ENCODE assay signal across 9 mouse cellular contexts in the genomic region with DNA sequence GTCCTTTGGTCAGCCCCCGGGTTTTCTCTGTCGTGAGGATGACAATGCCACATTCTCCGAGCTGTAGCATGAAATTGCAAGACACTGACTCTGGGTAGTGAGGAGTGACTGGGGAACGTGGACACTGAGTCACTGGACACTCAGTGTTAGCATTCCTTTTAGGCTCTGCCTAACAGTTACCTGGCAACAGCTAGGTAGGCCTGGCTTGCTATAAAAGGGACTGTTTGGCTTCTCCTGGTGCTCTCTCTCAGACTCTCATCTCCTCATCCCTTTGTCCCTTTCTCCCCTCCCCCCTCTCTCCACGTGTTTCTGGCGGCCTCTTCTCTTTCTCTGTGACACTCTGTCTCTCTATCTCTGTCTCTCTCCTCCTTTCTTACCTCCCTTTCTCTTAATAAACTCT. TPM values are rescaled to one million over a fixed set of nuclear protein-coding genes. Genes with fewer than 3 reads are reported as not detected.
DNase-seq lines count a peak whose midpoint lies in the region; ATAC-seq and TF ChIP-seq lines count a peak whose summit lies in the region.
"Had no signal": no experiment of that assay in that cellular context is flagged by ENCODE, and none has a peak within 500 bp of the region (broad histone marks: within the 10 kb centered on the region; RNA-seq: fewer than 3 reads in every experiment).

No protein-coding gene starts in this region.

- peaks cover 8% of the 10 kb centered on the region for H3K4me1 ChIP-seq in heart, postnatal 0 days (ENCODE audit: control insufficient read depth, insufficient read depth)
- peaks cover 6% of the 10 kb centered on the region; the same call in 1 of the 2 replicates for H3K4me1 ChIP-seq in cortical plate, adult 2 months (ENCODE audit: control insufficient read depth, insufficient read depth, low read length)
- peaks cover 17% of the 10 kb centered on the region for H3K4me1 ChIP-seq in hindbrain, embryonic 14.5 days (replicated peaks; ENCODE audit: control insufficient read depth, insufficient read depth, low read length)
- peaks cover 25% of the 10 kb centered on the region for H3K4me1 ChIP-seq in midbrain, embryonic 14.5 days (ENCODE audit: control insufficient read depth, insufficient read depth, low read length)

- no peak for TF ChIP-seq EP300 in heart, postnatal 0 days (IDR thresholded peaks at IDR 0.05; ENCODE audit: low read depth)

- WGBS in heart, postnatal 0 days = 38% methylated on average over 6 of the region's 6 CpGs
- 0% methylated on average over 6 of the region's 6 CpGs for WGBS in hindbrain, embryonic 14.5 days
- WGBS in midbrain, embryonic 14.5 days = under 1% methylated on average over 6 of the region's 6 CpGs

- no peak for DNase-seq in heart, postnatal 0 days (ENCODE audit: low spot score)
- no peak for DNase-seq in heart, adult 8-10 months (ENCODE audit: low spot score)
- peak; percentile 52 for DNase-seq in hindbrain, embryonic 14.5 days (ENCODE audit: low spot score)
- peak; percentile 62 for DNase-seq in midbrain, embryonic 14.5 days
- no peak for DNase-seq in c-Kit-positive CD71-positive TER-119-positive erythroid progenitor cells, embryonic 14.5 days (ENCODE audit: low spot score)
- DNase-seq in kidney, adult 11 months = no peak
- DNase-seq in left cerebral cortex, postnatal 4 days = no peak

- no peak for TF ChIP-seq POLR2A in cortical plate, adult 2 months (IDR thresholded peaks at IDR 0.05; ENCODE audit: extremely low read depth, insufficient read depth, low read length)

- H3K4me2 ChIP-seq in heart, postnatal 0 days (ENCODE audit: low read depth, low read length) = peak overlapping the region; percentile 50
- H3K4me2 ChIP-seq in hindbrain, embryonic 14.5 days (replicated peaks) = peak overlapping the region; percentile 66
- peak overlapping the region; percentile 82 for H3K4me2 ChIP-seq in midbrain, embryonic 14.5 days (ENCODE audit: low read length)

- intact Hi-C loops in left cerebral cortex, postnatal 4 days (cut with DNase I) = no loop called here

- H3K27me3 ChIP-seq in heart, postnatal 0 days (ENCODE audit: control insufficient read depth, insufficient read depth, low read length) = 0 out of 2 replicates have a peak, but pooled peaks cover 7% of the 10 kb centered on the region
- H3K27me3 ChIP-seq in hindbrain, embryonic 14.5 days (ENCODE audit: control insufficient read depth, insufficient read depth, low read length) = peaks cover 5% of the 10 kb centered on the region; the same call in 1 of the 2 replicates
- 0 out of 2 replicates have a peak, but pooled peaks cover 4% of the 10 kb centered on the region for H3K27me3 ChIP-seq in midbrain, embryonic 14.5 days (ENCODE audit: control insufficient read depth, insufficient read depth, low read length)

- ATAC-seq in heart, postnatal 0 days (ENCODE audit: insufficient read depth, low read depth) = no peak
- peak; percentile 26; the same call in 1 of the 2 replicates for ATAC-seq in hindbrain, embryonic 14.5 days (ENCODE audit: low FRiP score)
- 0 out of 2 replicates have a peak, but pooled peaks have one; percentile 16 for ATAC-seq in midbrain, embryonic 14.5 days (ENCODE audit: low FRiP score, low TSS enrichment)

- H3K36me3 ChIP-seq in heart, postnatal 0 days (replicated peaks; ENCODE audit: control insufficient read depth, insufficient read depth, low read length) = no peaks in the 10 kb centered on the region
- no peaks in the 10 kb centered on the region for H3K36me3 ChIP-seq in hindbrain, embryonic 14.5 days (replicated peaks; ENCODE audit: control insufficient read depth, insufficient read depth)
- no peaks in the 10 kb centered on the region for H3K36me3 ChIP-seq in midbrain, embryonic 14.5 days (ENCODE audit: control insufficient read depth, insufficient read depth, low read length)

- TF ChIP-seq CTCF in heart, postnatal 0 days (IDR thresholded peaks at IDR 0.05; ENCODE audit: low read depth) = no peak
- no peak for TF ChIP-seq CTCF in cortical plate, adult 2 months (IDR thresholded peaks at IDR 0.05; ENCODE audit: extremely low read depth, insufficient read depth, low read length)

- H3K9ac ChIP-seq in heart, postnatal 0 days (replicated peaks; ENCODE audit: low read depth, low read length) = no peak overlapping the region
- H3K9ac ChIP-seq in hindbrain, embryonic 14.5 days = peak overlapping the region; percentile 69
- H3K9ac ChIP-seq in midbrain, embryonic 14.5 days (replicated peaks; ENCODE audit: low read length) = peak overlapping the region; percentile 70

- no peak overlapping the region for H3K4me3 ChIP-seq in heart, postnatal 0 days (ENCODE audit: low read depth, low read length)
- H3K4me3 ChIP-seq in cortical plate, adult 2 months (ENCODE audit: insufficient read depth, low read length) = peak overlapping the region; percentile 1; the same call in 1 of the 2 replicates
- peak overlapping the region; percentile 37 for H3K4me3 ChIP-seq in hindbrain, embryonic 14.5 days (replicated peaks; ENCODE audit: low read length)
- H3K4me3 ChIP-seq in midbrain, embryonic 14.5 days (replicated peaks; ENCODE audit: low read depth, low read length) = peak overlapping the region; percentile 40

- H3K9me3 ChIP-seq in heart, postnatal 0 days (replicated peaks; ENCODE audit: control insufficient read depth, low read length) = no peaks in the 10 kb centered on the region
- no peaks in the 10 kb centered on the region for H3K9me3 ChIP-seq in hindbrain, embryonic 14.5 days (ENCODE audit: control insufficient read depth, low read length)
- no peaks in the 10 kb centered on the region for H3K9me3 ChIP-seq in midbrain, embryonic 14.5 days (ENCODE audit: control insufficient read depth, low read length)

- no peak overlapping the region for H3K27ac ChIP-seq in heart, postnatal 0 days (ENCODE audit: low read depth)
- H3K27ac ChIP-seq in cortical plate, adult 2 months (ENCODE audit: insufficient read depth, low read length) = peak overlapping the region; percentile 40; the same call in 1 of the 2 replicates
- H3K27ac ChIP-seq in hindbrain, embryonic 14.5 days = peak overlapping the region; percentile 86
- peak overlapping the region; percentile 87 for H3K27ac ChIP-seq in midbrain, embryonic 14.5 days (replicated peaks; ENCODE audit: low read depth, low read length)
- H3K27ac ChIP-seq: macrophage had no signal

RNA-seq across cellular contexts. Expression of a gene that starts 3.8 kb away (rescaled TPM):
- total RNA-seq in heart, postnatal 0 days (2014; rRNA removed; ENCODE audit: low replicate concordance) = 1,536 and 2,717 TPM in 2 replicates
- 5,015 and 6,387 TPM in 2 replicates for polyA plus RNA-seq in heart, postnatal 0 days (2015; fragmentation: Nextera tagmentation; extraction: Ambion mirVana)
- 100 to 1,000 TPM; 455 to 787 (median 725) TPM for total RNA-seq in heart, adult 8-10 months (2022)
- polyA plus RNA-seq in cortical plate, adult 2 months (2012; rRNA removed) = not detected in 2 replicates
- not detected in 2 replicates for polyA plus RNA-seq in hindbrain, embryonic 14.5 days (2014; fragmentation: Nextera tagmentation; extraction: Ambion mirVana)
- polyA plus RNA-seq in midbrain, embryonic 14.5 days (2014; fragmentation: Nextera tagmentation; extraction: Ambion mirVana) = not detected in 2 replicates
- total RNA-seq in left cerebral cortex, postnatal 4 days (2021) = not detected
- polyA plus RNA-seq: macrophage had no signal

RNA-seq across cellular contexts. Expression of a gene that starts 24.3 kb away (rescaled TPM):
- total RNA-seq in heart, postnatal 0 days (2014; rRNA removed; ENCODE audit: low replicate concordance) = 23.9 and 58.7 TPM in 2 replicates
- polyA plus RNA-seq in heart, postnatal 0 days (2015; fragmentation: Nextera tagmentation; extraction: Ambion mirVana) = 54.6 and 60.0 TPM in 2 replicates
- 10 to 100 TPM; 33.1 to 50.4 (median 39.8) TPM for total RNA-seq in heart, adult 8-10 months (2022)
- 26.2 and 26.3 TPM in 2 replicates for polyA plus RNA-seq in cortical plate, adult 2 months (2012; rRNA removed)
- polyA plus RNA-seq in hindbrain, embryonic 14.5 days (2014; fragmentation: Nextera tagmentation; extraction: Ambion mirVana) = 46.8 and 51.5 TPM in 2 replicates
- polyA plus RNA-seq in midbrain, embryonic 14.5 days (2014; fragmentation: Nextera tagmentation; extraction: Ambion mirVana) = 42.5 and 46.6 TPM in 2 replicates
- 10 to 100 TPM; 26.6 to 37.5 TPM for total RNA-seq in left cerebral cortex, postnatal 4 days (2021)

RNA-seq across cellular contexts. Expression of a gene that starts 40.6 kb away (rescaled TPM):
- 14.2 and 23.5 TPM in 2 replicates for total RNA-seq in heart, postnatal 0 days (2014; rRNA removed; ENCODE audit: low replicate concordance)
- polyA plus RNA-seq in heart, postnatal 0 days (2015; fragmentation: Nextera tagmentation; extraction: Ambion mirVana) = 17.5 and 19.4 TPM in 2 replicates
- 10 to 100 TPM; 14.9 to 28.0 (median 19.4) TPM for total RNA-seq in heart, adult 8-10 months (2022)
- polyA plus RNA-seq in cortical plate, adult 2 months (2012; rRNA removed) = 11.3 and 14.0 TPM in 2 replicates
- polyA plus RNA-seq in hindbrain, embryonic 14.5 days (2014; fragmentation: Nextera tagmentation; extraction: Ambion mirVana) = 19.7 and 24.4 TPM in 2 replicates
- polyA plus RNA-seq in midbrain, embryonic 14.5 days (2014; fragmentation: Nextera tagmentation; extraction: Ambion mirVana) = 0.23 and 8.5 TPM in 2 replicates
- 10 to 100 TPM; 20.4 to 24.8 TPM for total RNA-seq in left cerebral cortex, postnatal 4 days (2021)

RNA-seq across cellular contexts. Expression of a gene that starts 47.5 kb away (rescaled TPM):
- total RNA-seq in heart, postnatal 0 days (2014; rRNA removed; ENCODE audit: low replicate concordance) = not detected in 2 replicates
- polyA plus RNA-seq in heart, postnatal 0 days (2015; fragmentation: Nextera tagmentation; extraction: Ambion mirVana) = 0.71 and 0.78 TPM in 2 replicates
- 10 to 100 TPM; 15.2 to 30.8 (median 18.1) TPM for total RNA-seq in heart, adult 8-10 months (2022)
- 0.86 and 1.4 TPM in 2 replicates for polyA plus RNA-seq in cortical plate, adult 2 months (2012; rRNA removed)
- polyA plus RNA-seq in hindbrain, embryonic 14.5 days (2014; fragmentation: Nextera tagmentation; extraction: Ambion mirVana) = 3.9 and 4.2 TPM in 2 replicates
- 5.9 and 9.8 TPM in 2 replicates for polyA plus RNA-seq in midbrain, embryonic 14.5 days (2014; fragmentation: Nextera tagmentation; extraction: Ambion mirVana)
- total RNA-seq in left cerebral cortex, postnatal 4 days (2021) = 1 to 10 TPM; 3.9 to 4.0 TPM
- polyA plus RNA-seq: macrophage had no signal

RNA-seq across cellular contexts. Expression of a gene that starts 53.1 kb away (rescaled TPM):
- 55.8 and 83.9 TPM in 2 replicates for total RNA-seq in heart, postnatal 0 days (2014; rRNA removed; ENCODE audit: low replicate concordance)
- 35.2 and 37.4 TPM in 2 replicates for polyA plus RNA-seq in heart, postnatal 0 days (2015; fragmentation: Nextera tagmentation; extraction: Ambion mirVana)
- total RNA-seq in heart, adult 8-10 months (2022) = 10 to 100 TPM; 54.8 to 67.3 (median 62.1) TPM
- 64.7 and 65.3 TPM in 2 replicates for polyA plus RNA-seq in cortical plate, adult 2 months (2012; rRNA removed)
- 39.9 and 48.4 TPM in 2 replicates for polyA plus RNA-seq in hindbrain, embryonic 14.5 days (2014; fragmentation: Nextera tagmentation; extraction: Ambion mirVana)
- 40.5 and 57.6 TPM in 2 replicates for polyA plus RNA-seq in midbrain, embryonic 14.5 days (2014; fragmentation: Nextera tagmentation; extraction: Ambion mirVana)
- total RNA-seq in left cerebral cortex, postnatal 4 days (2021) = 100 to 1,000 TPM; 202 to 213 TPM

Comparison
In these comparisons a context has a peak if more than half of its experiments do, and no peak if none do; other contexts are left out.
1. DNase-seq: peak in hindbrain, embryonic 14.5 days (single experiment) and midbrain, embryonic 14.5 days (single experiment); none in heart, postnatal 0 days (single experiment), heart, adult 8-10 months (single experiment), c-Kit-positive CD71-positive TER-119-positive erythroid progenitor cells, embryonic 14.5 days (single experiment), kidney, adult 11 months (single experiment) and left cerebral cortex, postnatal 4 days (single experiment).
2. RNA of a gene that starts 3.8 kb away (polyA plus RNA-seq): 5,015 to 6,387 TPM in heart, postnatal 0 days; not detected in hindbrain, embryonic 14.5 days, not detected in midbrain, embryonic 14.5 days and not detected in cortical plate, adult 2 months; every median in the first group is over 1,000 times any median in the second.
3. Peak in every context shown above with its lines, with median percentiles within 50 percentile points of each other: H3K4me2 ChIP-seq.